Mouse (Mus musculus) brown adipose tissue, adult 24 weeks (tissue): ENCODE measurements around the gene Vill. TPM values are rescaled to one million over a fixed set of nuclear protein-coding genes. Genes with fewer than 3 reads are reported as not detected.

Source experiments
- H3K27ac ChIP-seq: fragments of 200-500 bp; replicated peaks from 2 replicates; pipeline ENCODE4 v1.5.1; 2012; ENCODE audit warnings: low read depth, mild to moderate bottlenecking, low read length
- H3K4me1 ChIP-seq: fragments of 200-500 bp; 2 replicates; pipeline ENCODE4 v1.6.1; 2012; ENCODE audit warnings: low read length, mixed read lengths; ENCODE audit not compliant: control insufficient read depth, insufficient read depth, insufficient read length
- H3K4me3 ChIP-seq: fragments of 200-500 bp; 2 replicates; pipeline ENCODE4 v1.5.1; 2012; ENCODE audit warnings: low read depth, mild to moderate bottlenecking, low read length, moderate library complexity; ENCODE audit not compliant: insufficient read depth
- polyA plus RNA-seq: library from polyadenylated mRNA; stranded (reverse); fragments of >200 nt; gene quantifications from 2 replicates; pipeline ENCODE4 v1.2.4, GENCODE M21; 2012; ENCODE audit not compliant: missing spikeins, insufficient read depth, insufficient read length

Gene Vill
- polyA plus RNA-seq, result 1.8 TPM in 1 of 2 replicates, not detected in the other

GRCm38 (mm10) chr9:119052154-119052944 is at the start of gene Vill:
Vill (plus strand) TSS chr9:119052778.
- H3K27ac ChIP-seq, result no peak within 1 kb of the TSS
- peaks cover 11% of the 10 kb centered on the region for H3K4me1 ChIP-seq
- no peak within 1 kb of the TSS for H3K4me3 ChIP-seq

DNA sequence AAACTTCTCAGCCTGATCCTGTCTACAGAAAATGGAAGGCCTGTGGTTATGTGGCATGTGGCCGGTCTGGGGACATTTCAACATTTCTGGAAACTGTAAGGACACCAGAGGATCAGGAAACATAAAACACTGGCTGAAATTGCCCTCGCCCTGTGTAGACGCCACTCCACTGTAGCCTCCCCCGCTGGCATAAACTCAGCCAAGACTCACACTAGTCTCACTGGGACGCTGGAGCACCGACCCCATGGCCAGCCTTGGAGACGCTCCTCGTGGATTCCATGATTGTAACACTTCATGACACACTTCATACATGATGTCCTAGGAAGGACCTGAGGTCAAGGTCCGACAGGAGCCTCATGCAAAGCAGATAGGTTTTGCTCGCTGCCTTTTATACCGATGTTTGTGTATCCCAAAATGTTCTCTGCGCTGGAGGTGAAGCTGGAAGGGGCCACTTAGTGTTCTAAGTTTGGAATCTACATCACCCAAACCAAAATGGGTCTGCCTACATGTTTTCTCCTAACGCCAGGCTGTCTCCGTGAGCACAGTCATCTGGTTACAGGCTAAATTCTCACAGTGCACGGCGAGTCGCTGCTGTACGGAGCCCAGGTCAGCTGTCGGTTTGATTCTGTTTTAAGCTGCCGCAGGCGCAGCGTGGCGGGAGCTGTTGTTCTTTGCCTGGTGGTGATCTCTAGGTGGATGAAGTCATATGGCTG is 48.4 kb upstream of the Vill start:
- Histone ChIP-seq H3K4me1 (peaks cover 8% of the 10 kb centered on the region), H3K4me3 (no peak overlapping the region), H3K27ac (no peak overlapping the region)

DNA sequence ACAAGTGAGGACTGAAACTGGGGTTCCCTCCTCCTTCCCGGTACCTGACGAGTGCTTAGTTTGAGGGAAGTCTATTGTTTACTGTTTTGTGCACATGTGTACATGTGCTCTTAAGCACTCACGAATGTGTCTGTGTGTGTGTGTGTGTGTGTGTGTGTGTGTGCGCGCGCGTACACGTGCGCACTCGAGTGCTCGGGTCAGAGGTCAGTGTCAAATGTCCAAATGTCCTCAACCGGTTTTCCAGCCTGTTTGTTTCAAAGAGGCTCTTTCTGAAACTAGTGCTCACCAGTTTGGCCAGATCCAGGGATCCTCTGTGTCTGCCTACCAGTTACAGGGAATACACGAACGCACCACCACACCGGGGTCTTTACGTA is 47.9 kb upstream of the Vill start:
- Histone ChIP-seq H3K4me1 (peaks cover 8% of the 10 kb centered on the region), H3K27ac (no peak overlapping the region), H3K4me3 (no peak overlapping the region)

DNA sequence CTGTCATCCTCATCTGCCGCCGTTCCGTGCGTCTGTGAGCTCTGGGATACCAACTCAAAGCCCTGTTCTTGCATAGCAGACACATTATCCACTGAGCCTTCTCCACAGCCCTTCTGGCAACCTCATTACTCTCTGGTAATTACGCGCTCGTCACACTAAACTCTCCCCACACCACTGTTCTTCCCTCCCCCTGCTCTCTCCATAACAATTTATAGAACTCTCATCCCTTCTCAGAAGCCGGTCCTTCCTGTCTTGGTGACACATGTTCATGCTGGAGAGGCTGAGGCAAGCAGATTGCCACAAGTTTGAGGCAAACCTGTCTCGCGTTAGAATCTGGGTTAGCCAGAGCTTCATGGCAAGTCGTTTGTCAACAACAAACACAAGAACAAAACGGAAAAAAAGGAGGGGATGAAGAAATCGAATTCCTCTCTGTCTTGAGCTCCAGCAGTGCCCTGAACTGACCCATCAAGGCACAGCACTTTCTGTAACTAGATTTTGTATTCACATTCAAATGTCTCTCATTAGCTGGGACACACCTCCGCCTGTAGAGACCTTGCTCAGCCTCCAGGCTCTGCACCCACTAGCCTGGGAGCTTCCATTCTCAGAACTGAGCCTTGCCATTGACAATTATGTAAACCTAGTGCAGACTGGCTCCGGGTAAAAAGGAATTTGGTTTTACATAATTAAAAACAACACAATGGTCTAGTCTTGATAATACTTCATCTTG is 47.1 kb upstream of the Vill start:
- H3K4me1 ChIP-seq, result peaks cover 8% of the 10 kb centered on the region

GRCm38 (mm10) chr9:119007266-119007665 is 45.3 kb upstream of the Vill start:
- Histone ChIP-seq H3K27ac (peak overlapping the region; percentile 33; the same call in 1 of the 2 replicates), H3K4me3 (no peak overlapping the region), H3K4me1 (peaks cover 8% of the 10 kb centered on the region)

More for the DNA sequence above, 47.1 kb upstream of the Vill start:
- Histone ChIP-seq H3K27ac (no peak overlapping the region), H3K4me3 (no peak overlapping the region)

DNA sequence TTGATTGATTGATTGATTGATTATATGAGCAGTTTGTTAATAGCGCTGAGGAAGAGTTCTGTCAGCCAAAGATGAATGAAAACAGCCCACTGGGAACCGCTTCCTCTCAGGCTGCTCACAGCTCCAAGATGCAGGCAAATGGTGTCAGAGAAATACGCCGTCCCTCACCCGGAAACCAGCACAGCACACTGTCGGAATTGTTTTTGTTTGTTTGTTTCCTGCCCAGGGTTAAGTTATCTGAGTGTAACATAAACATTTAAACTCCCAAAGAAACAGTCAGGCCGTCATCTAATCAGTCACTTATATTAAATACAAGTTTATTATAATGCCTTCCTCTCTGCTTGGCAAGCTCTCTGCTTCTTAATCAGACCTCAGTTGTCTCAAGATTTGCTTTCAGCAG is 43.7 kb upstream of the Vill start:
- Histone ChIP-seq H3K4me1 (peaks cover 8% of the 10 kb centered on the region), H3K4me3 (no peak overlapping the region), H3K27ac (no peak overlapping the region)

DNA sequence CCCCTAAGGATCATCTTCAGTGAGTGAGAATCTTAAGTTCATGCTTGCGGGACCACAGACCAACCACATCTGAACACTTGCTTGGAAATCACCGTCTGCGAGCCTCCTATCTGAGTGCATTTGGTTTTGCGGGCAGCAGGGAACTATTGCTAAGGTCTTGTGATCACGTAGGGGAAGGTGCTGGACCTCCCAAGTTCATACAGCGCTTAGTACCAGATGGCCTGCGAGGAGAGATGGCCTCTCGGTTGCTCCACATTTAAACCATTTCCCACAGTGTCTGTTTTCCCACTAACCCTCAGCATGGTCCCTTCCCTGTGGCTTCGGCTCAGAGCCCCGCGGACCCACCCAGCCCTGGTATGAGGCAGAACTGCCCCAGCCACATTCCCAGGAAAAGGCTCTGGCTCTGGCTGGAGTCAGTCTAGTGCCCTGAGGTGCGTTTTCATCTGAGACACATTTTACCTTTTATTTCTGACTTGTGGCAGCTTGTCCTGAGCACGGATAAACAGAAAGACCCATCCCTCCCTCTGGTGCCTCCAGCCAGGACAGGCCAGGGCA is 42.3 kb upstream of the Vill start:
- H3K27ac ChIP-seq, result no peak overlapping the region
- no peak overlapping the region for H3K4me3 ChIP-seq
- H3K4me1 ChIP-seq, result peaks cover 4% of the 10 kb centered on the region

DNA sequence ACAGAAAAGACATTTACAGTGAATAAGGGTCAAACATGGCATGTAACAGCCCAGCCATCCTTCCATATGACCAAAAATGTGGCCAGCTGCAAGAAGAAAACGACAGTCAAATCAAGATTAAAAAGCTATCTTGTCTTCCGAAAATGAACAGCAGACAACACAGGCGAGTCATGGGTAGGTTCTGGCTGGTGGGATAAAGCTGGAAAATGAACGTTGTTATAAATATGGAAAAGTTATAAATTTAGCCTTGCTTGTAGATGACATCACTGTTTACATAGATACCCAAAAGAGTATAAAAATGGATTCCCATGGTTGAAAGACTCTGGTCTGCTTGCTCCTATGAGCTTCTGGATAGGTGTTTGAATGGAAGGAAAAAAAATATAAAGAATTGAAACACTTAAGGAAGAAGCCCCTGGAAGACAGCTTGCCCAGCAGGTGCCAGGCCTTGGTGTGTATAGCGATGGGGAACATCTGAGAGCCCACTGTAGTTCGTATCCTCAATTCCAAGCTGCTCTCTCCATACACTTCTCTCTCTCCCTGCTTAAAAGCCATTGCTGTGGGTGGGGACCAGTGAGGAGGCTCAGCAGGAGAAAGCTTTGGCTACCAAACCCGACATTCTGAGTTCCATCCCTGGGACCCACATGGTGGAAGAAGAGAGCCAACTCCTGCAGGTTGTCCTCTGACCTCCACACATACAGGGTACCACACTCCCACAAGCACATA is 35.6 kb upstream of the Vill start:
- Histone ChIP-seq H3K4me1 (no peaks in the 10 kb centered on the region), H3K4me3 (no peak overlapping the region), H3K27ac (no peak overlapping the region)

DNA sequence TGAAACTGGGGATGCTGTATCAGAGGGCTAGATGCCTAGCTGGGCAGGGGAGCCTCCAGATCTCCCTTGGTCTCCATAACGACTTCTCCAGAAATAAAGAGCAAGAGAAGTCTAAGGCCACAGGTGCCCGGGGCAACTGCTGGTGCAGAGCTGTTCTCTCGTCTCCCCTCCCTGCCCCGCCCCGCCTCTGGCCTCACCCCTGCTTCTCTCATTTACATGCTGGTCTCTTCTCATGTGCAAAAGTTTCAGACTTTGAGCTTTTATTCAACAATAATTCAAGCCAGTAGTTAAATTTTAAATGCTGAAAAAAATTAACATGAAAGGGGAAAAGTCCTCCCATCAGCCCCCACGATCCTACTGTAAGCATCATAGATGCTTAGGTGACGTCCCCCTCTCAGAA is 30.8 kb upstream of the Vill start:
- Histone ChIP-seq H3K4me1 (no peaks in the 10 kb centered on the region), H3K4me3 (no peak overlapping the region), H3K27ac (no peak overlapping the region)

- no peak overlapping the region for H3K4me3 ChIP-seq
- no peak overlapping the region for H3K27ac ChIP-seq
- H3K4me1 ChIP-seq, result peaks cover 17% of the 10 kb centered on the region
These were observed 27.3 kb upstream of the Vill start for GRCm38 (mm10) chr9:119025263-119025662.

DNA sequence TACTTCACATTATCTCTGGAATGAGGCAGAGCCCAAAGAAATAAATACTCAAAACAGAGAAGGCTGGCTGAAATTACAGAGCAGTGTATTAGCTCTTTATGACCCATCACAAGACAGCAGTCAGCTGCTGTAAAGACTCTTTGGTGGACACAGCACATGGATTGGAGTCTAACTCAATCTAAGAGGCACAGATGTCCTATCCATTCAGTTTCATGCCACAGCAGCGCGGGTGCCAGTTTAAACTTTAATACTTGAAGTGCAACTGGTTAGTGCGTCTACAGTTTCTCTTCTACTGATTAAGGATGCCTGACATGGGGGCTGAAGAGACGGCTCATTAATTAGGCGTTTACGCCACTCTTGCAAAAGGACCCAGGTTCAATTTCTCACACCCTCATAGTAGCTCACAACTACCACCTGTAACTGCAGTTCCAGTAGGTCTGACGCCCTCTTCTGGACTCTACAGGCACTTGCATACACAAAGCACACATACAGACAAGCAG is 26.7 kb upstream of the Vill start:
- H3K4me1 ChIP-seq, result peaks cover 17% of the 10 kb centered on the region
- H3K4me3 ChIP-seq, result no peak overlapping the region
- no peak overlapping the region for H3K27ac ChIP-seq

GRCm38 (mm10) chr9:119027337-119027736 is 25.2 kb upstream of the Vill start:
- Histone ChIP-seq H3K4me1 (peaks cover 26% of the 10 kb centered on the region), H3K4me3 (no peak overlapping the region), H3K27ac (peak overlapping the region; percentile 70)

DNA sequence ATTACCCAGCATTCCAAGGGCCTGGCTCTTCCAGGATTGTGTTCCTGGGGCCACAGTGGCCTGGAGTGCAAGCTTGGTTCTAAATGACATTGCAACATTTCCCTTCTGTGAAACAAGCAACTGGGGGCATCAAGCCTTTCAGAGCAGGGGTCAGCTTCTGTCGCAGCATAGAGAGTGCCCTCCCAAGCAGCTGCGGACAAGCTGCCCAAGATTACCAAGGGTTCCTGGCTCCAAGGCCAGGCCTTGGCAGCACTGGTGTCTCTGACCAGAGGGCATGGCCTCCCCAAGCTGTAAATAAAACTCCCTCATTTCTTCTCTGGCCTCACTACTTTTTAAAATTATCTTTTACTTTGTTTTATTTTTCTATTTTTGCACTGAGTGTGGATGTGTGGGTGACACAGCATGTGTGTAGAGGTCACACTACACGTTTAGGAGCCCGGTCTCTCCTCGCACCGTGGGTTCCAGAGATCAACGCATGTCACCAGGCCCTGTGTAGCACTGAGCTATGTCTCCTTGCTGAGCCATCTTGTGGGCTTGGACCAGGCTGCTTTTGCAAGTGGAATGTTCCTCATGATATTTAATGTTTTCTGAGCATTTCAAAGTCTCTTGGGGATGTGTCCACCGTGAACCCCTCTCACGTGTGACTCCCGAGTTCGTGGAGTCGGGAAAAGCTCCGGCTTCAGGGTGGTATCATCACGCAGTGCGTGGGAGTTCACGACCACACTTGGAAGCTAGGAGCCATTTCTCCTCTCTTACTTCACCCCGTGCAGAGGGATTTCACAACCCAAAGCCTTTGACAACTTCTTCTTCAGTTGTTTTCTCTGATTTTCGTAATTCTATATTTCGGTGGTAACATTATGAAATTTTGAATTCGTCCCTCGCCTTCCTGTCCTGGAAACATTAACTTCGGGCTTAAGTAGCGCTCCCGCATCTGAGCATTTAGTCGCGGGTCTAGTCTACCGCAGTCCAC is 24.1 kb upstream of the Vill start:
- Histone ChIP-seq H3K27ac (peak overlapping the region; percentile 98), H3K4me3 (no peak overlapping the region)

More for the DNA sequence above, 24.1 kb upstream of the Vill start:
- peaks cover 33% of the 10 kb centered on the region for H3K4me1 ChIP-seq
